Comparison of ENCODE assay signal across 8 mouse cellular contexts in the genomic region with DNA sequence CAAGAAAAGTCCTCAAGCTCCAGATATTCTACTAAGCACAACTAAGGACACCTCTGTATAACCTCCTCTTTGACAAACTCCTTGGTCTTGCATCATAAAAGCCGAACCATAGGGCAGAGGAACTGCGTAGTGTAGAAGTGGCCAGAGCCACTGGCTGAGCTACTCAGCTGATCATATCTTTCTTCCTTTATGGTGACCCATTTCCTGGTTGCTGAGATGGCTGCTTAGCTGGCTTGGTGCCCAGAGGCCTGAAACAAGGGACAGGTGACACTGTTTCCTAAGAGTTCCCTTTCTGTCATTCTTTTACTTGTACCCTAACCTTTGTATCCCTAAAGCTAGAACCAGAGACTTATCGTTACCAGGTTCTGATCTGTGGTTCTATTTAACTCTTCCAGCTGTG. TPM values are rescaled to one million over a fixed set of nuclear protein-coding genes. Genes with fewer than 3 reads are reported as not detected.
DNase-seq lines count a peak whose midpoint lies in the region; ATAC-seq and TF ChIP-seq lines count a peak whose summit lies in the region.

No protein-coding gene starts in this region.

- WGBS in intestine, postnatal 0 days, result 29% methylated on average over 3 of the region's 3 CpGs
- WGBS in lung, embryonic 15.5 days, result 73% methylated on average over 3 of the region's 3 CpGs
- 90% methylated on average over 3 of the region's 3 CpGs for WGBS in embryonic facial prominence, embryonic 10.5 days

- DNase-seq in adrenal gland, postnatal 25 days, result peak; percentile 26
- DNase-seq in adrenal gland, adult (ENCODE audit: inconsistent age in 2 of 2, low spot score in 1 of 2), result no peak
- DNase-seq in 416B (ENCODE audit: low read depth), result peak; percentile 95
- DNase-seq in embryonic facial prominence, embryonic 10.5 days (ENCODE audit: low spot score), result no peak
- DNase-seq in right cerebral cortex, postnatal 25 days, result no peak
- DNase-seq in urinary bladder, postnatal 4 days (ENCODE audit: low spot score in 2 of 2), result no peak

- peaks cover 24% of the 10 kb centered on the region for H3K4me1 ChIP-seq in intestine, postnatal 0 days (replicated peaks; ENCODE audit: control insufficient read depth, insufficient read depth, low read length)
- peaks cover 18% of the 10 kb centered on the region for H3K4me1 ChIP-seq in lung, embryonic 15.5 days
- peaks cover 51% of the 10 kb centered on the region for H3K4me1 ChIP-seq in embryonic facial prominence, embryonic 10.5 days

- H3K4me2 ChIP-seq in intestine, postnatal 0 days (replicated peaks; ENCODE audit: low read depth), result peak overlapping the region; percentile 24; the same call in 1 of the 2 replicates
- H3K4me2 ChIP-seq in lung, embryonic 15.5 days, result no peak overlapping the region

- no peak overlapping the region for H3K4me3 ChIP-seq in intestine, postnatal 0 days (ENCODE audit: low read depth, low read length)
- H3K4me3 ChIP-seq in lung, embryonic 15.5 days, result no peak overlapping the region
- H3K4me3 ChIP-seq in embryonic facial prominence, embryonic 10.5 days, result no peak overlapping the region

- peaks cover 11% of the 10 kb centered on the region; the same call in 1 of the 2 replicates for H3K36me3 ChIP-seq in intestine, postnatal 0 days (ENCODE audit: control insufficient read depth, insufficient read depth)
- 0 out of 2 replicates have a peak, but pooled peaks cover 4% of the 10 kb centered on the region for H3K36me3 ChIP-seq in lung, embryonic 15.5 days
- peaks cover 61% of the 10 kb centered on the region for H3K36me3 ChIP-seq in embryonic facial prominence, embryonic 10.5 days (replicated peaks)

- H3K27me3 ChIP-seq in intestine, postnatal 0 days (replicated peaks; ENCODE audit: control insufficient read depth, insufficient read depth, low read length), result no peaks in the 10 kb centered on the region
- H3K27me3 ChIP-seq in lung, embryonic 15.5 days, result no peaks in the 10 kb centered on the region
- H3K27me3 ChIP-seq in embryonic facial prominence, embryonic 10.5 days (replicated peaks; ENCODE audit: low read depth, poor library complexity, severe bottlenecking), result no peaks in the 10 kb centered on the region

- H3K9me3 ChIP-seq in intestine, postnatal 0 days (ENCODE audit: control insufficient read depth), result no peaks in the 10 kb centered on the region
- no peaks in the 10 kb centered on the region for H3K9me3 ChIP-seq in lung, embryonic 15.5 days
- no peaks in the 10 kb centered on the region for H3K9me3 ChIP-seq in embryonic facial prominence, embryonic 10.5 days

- peak overlapping the region; percentile 77 for H3K27ac ChIP-seq in intestine, postnatal 0 days (ENCODE audit: low read depth, low read length)
- H3K27ac ChIP-seq in lung, embryonic 15.5 days, result 0 out of 2 replicates have a peak overlapping the region, but pooled peaks have one; percentile 7
- H3K27ac ChIP-seq in embryonic facial prominence, embryonic 10.5 days (replicated peaks), result no peak overlapping the region

- ATAC-seq in intestine, postnatal 0 days, result peak; percentile 96
- peak; percentile 31; the same call in 1 of the 2 replicates for ATAC-seq in lung, embryonic 15.5 days (ENCODE audit: borderline replicate concordance, extremely low read depth, low FRiP score, low TSS enrichment)

- H3K9ac ChIP-seq in intestine, postnatal 0 days (ENCODE audit: low read depth, low read length), result 0 out of 2 replicates have a peak overlapping the region, but pooled peaks have one; percentile 2
- H3K9ac ChIP-seq in lung, embryonic 15.5 days, result no peak overlapping the region

- no peak for TF ChIP-seq CTCF in intestine, postnatal 0 days (IDR thresholded peaks at IDR 0.05; ENCODE audit: low read depth)

RNA-seq across cellular contexts. Expression of gene Fzd4, which starts 7.2 kb away (rescaled TPM):
- 28.5 and 36.0 TPM in 2 replicates for total RNA-seq in adrenal gland, postnatal 25 days (2021)
- polyA plus RNA-seq in intestine, postnatal 0 days (2015; fragmentation: Nextera tagmentation; extraction: Ambion mirVana), result 6.4 and 7.3 TPM in 2 replicates
- 11.6 and 13.1 TPM in 2 replicates for polyA plus RNA-seq in lung, embryonic 15.5 days (2015; fragmentation: Nextera tagmentation; extraction: Ambion mirVana)
- 10.2 and 11.5 TPM in 2 replicates for polyA plus RNA-seq in embryonic facial prominence, embryonic 10.5 days (2016; fragmentation: Nextera tagmentation; extraction: Ambion mirVana)

RNA-seq across cellular contexts. Expression of gene Tmem135, which starts 7.3 kb away (rescaled TPM):
- 113 and 135 TPM in 2 replicates for total RNA-seq in adrenal gland, postnatal 25 days (2021)
- polyA plus RNA-seq in intestine, postnatal 0 days (2015; fragmentation: Nextera tagmentation; extraction: Ambion mirVana), result 57.9 and 72.0 TPM in 2 replicates
- 20.0 and 23.2 TPM in 2 replicates for polyA plus RNA-seq in lung, embryonic 15.5 days (2015; fragmentation: Nextera tagmentation; extraction: Ambion mirVana)
- polyA plus RNA-seq in embryonic facial prominence, embryonic 10.5 days (2016; fragmentation: Nextera tagmentation; extraction: Ambion mirVana), result 15.8 and 18.0 TPM in 2 replicates

Comparison
In these comparisons a context has a peak if more than half of its experiments do, and no peak if none do; other contexts are left out.
1. DNase-seq: peak in adrenal gland, postnatal 25 days (single experiment) and 416B (single experiment); none in adrenal gland, adult (0 of 2), embryonic facial prominence, embryonic 10.5 days (single experiment), right cerebral cortex, postnatal 25 days (single experiment) and urinary bladder, postnatal 4 days (0 of 2).